Mouse (Mus musculus) heart, embryonic 12.5 days (tissue): Measurements from ENCODE around the gene A830031A19Rik. TPM values are rescaled to one million over a fixed set of nuclear protein-coding genes. Genes with fewer than 3 reads are reported as not detected.

Experiments used
- ATAC-seq: fragments of 200-750 bp; cut with Nextera tagmentation; 2 replicates; pipeline ENCODE4 v1.8.0; 2017; ENCODE audit warnings: moderate TSS enrichment, moderate library complexity; ENCODE audit not compliant: insufficient number of reproducible peaks, low FRiP score
- H3K27ac ChIP-seq: fragments of 300-500 bp; sonication (generic); 2 replicates; pipeline ENCODE4 v1.5.1; 2016; ENCODE audit warnings: mild to moderate bottlenecking, moderate library complexity; ENCODE audit not compliant: poor library complexity, severe bottlenecking
- H3K27me3 ChIP-seq: fragments of 300-500 bp; sonication (generic); replicated peaks from 2 replicates; pipeline ENCODE4 v1.6.1; 2016; ENCODE audit warnings: mild to moderate bottlenecking, moderate library complexity
- H3K36me3 ChIP-seq: fragments of 300-500 bp; sonication (generic); 2 replicates; pipeline ENCODE4 v1.6.1; 2016; ENCODE audit warnings: mild to moderate bottlenecking, moderate library complexity
- H3K4me1 ChIP-seq: fragments of 300-500 bp; sonication (generic); replicated peaks from 2 replicates; pipeline ENCODE4 v1.6.1; 2016; ENCODE audit warnings: mild to moderate bottlenecking
- H3K4me2 ChIP-seq: fragments of 300-500 bp; sonication (generic); 2 replicates; pipeline ENCODE4 v1.6.1; 2016; ENCODE audit warnings: mild to moderate bottlenecking, moderate library complexity
- H3K4me3 ChIP-seq: fragments of 300-500 bp; sonication (generic); 2 replicates; pipeline ENCODE4 v1.5.1; 2016; ENCODE audit warnings: mild to moderate bottlenecking
- H3K9ac ChIP-seq: fragments of 300-500 bp; sonication (generic); 2 replicates; pipeline ENCODE4 v1.6.1; 2016; ENCODE audit warnings: mild to moderate bottlenecking, moderate library complexity
- H3K9me3 ChIP-seq: fragments of 300-500 bp; sonication (generic); replicated peaks from 2 replicates; pipeline ENCODE4 v1.6.1; 2016; ENCODE audit warnings: mild to moderate bottlenecking, moderate library complexity
- WGBS: fragments of 180-500 bp; shearing (Covaris S2); methylation state at CpG from one replicate; pipeline ENCODE4 v1.1.7; 2016; 5-methylcytosine and 5-hydroxymethylcytosine counted together
- polyA plus RNA-seq: library from polyadenylated mRNA; unstranded; fragments of >200 nt; fragmentation: Nextera tagmentation; extraction: Ambion mirVana; gene quantifications from 2 replicates; pipeline ENCODE4 v1.2.1, GENCODE M21; 2016

The A830031A19Rik gene
- polyA plus RNA-seq, 1 experiment from 2014 or later = not detected

DNA sequence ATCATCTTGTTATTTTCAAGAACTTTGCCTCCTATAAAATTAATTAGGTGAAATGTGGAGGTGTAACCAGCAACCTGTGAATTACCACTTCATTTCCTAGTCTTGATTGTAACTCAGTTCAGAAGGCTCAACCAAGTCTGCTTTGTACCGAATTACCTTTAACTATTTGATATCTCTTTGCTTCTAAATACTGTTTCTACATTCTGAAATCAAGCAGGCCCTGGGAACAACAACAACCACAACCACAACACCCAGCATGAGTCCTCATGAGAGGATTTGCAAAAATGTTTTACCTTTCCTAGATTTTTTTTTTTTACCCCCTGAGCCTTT, 8.2 kb upstream of the A830031A19Rik start:
- Histone ChIP-seq H3K4me2 (peak overlapping the region; percentile 48), H3K27ac (no peak overlapping the region), H3K9me3 (no peaks in the 10 kb centered on the region), H3K9ac (no peak overlapping the region), H3K4me3 (no peak overlapping the region), H3K27me3 (no peaks in the 10 kb centered on the region), H3K4me1 (peaks cover 29% of the 10 kb centered on the region), H3K36me3 (peaks cover 28% of the 10 kb centered on the region)
- no peak for ATAC-seq
- 59% methylated on average over 1 of the region's 1 CpGs for WGBS

DNA sequence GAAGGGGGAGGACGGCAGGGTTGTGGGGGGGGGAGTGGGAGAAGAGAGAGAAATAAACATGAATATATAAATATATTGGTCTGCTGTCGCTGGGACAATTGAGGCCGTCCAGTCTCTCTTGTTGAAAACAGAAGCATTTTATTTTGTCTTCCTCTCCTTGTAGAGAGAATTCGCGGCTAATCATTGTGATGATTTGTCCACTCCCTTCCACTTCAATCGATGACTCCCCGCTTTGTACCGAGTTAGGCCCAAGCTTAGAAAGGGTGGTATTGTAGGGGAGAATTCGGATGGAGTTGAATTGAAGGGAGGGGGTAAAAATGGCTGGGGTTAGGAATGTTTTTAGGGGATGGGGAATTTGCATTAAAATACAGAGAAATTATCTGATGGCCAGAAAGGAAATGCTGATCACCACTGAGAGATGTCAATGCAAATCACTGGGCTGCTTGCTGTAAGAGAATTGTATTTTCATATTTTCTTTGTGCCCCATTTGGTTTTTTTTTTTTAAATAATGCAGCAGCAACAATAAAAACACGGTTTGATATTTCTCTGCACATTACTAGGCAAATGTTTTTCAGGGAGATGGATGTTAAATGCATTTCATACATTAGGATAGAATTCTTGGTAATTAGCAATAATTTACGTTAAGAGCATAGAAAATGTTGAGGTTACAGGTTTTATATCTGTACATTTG, 7.7 kb upstream of the A830031A19Rik start:
- Histone ChIP-seq H3K4me2 (peak overlapping the region; percentile 95), H3K27ac (peak overlapping the region; percentile 77; the same call in 1 of the 2 replicates), H3K9ac (peak overlapping the region; percentile 84), H3K36me3 (peaks cover 23% of the 10 kb centered on the region), H3K4me1 (peaks cover 29% of the 10 kb centered on the region), H3K27me3 (no peaks in the 10 kb centered on the region), H3K9me3 (no peaks in the 10 kb centered on the region), H3K4me3 (peak overlapping the region; percentile 66)
- 32% methylated on average over 11 of the region's 11 CpGs for WGBS
- no peak for ATAC-seq

DNA sequence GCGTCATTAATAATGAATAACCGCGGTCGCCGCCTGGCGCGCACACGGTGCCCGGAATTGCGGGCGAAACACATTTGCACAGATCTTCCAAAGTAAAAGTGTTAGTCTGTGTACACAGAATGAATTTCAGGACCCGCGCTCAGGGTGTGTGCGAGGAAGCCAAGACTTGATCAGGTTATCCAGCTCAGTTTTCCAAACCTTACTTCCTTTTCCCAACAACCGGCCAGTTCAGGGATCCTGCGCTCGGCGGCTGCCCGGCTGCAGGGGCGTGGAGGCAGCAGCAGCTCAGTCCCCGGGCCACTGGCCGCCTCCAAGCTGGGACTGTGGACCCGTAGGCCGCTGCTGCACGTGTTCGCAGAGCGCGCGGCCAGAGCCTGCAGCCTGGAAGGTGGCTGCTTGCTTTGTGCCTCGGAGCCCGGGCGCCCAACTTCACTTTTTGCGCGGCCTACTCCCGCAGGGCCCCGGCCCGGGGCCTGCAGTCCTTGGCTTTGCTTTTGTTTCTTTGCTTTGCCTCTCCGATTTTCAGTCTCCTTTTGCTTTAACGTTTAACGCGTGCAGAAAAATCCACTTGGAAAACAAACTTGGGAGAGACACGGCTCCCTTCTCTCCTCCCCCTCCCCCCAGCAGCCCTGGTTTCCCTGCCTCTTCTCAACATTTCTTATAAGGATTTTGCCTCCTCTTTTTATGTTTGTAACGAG, 7.0 kb upstream of the A830031A19Rik start:
- peak overlapping the region; percentile 66 for H3K4me3 ChIP-seq
- peak overlapping the region; percentile 77 for H3K27ac ChIP-seq
- peaks cover 16% of the 10 kb centered on the region for H3K36me3 ChIP-seq
- no peaks in the 10 kb centered on the region for H3K27me3 ChIP-seq
- peak overlapping the region; percentile 84 for H3K9ac ChIP-seq
- peaks cover 29% of the 10 kb centered on the region for H3K4me1 ChIP-seq
- under 1% methylated on average over 43 of the region's 43 CpGs for WGBS
- ATAC-seq = no peak
- H3K9me3 ChIP-seq = no peaks in the 10 kb centered on the region
- peak overlapping the region; percentile 95 for H3K4me2 ChIP-seq

DNA sequence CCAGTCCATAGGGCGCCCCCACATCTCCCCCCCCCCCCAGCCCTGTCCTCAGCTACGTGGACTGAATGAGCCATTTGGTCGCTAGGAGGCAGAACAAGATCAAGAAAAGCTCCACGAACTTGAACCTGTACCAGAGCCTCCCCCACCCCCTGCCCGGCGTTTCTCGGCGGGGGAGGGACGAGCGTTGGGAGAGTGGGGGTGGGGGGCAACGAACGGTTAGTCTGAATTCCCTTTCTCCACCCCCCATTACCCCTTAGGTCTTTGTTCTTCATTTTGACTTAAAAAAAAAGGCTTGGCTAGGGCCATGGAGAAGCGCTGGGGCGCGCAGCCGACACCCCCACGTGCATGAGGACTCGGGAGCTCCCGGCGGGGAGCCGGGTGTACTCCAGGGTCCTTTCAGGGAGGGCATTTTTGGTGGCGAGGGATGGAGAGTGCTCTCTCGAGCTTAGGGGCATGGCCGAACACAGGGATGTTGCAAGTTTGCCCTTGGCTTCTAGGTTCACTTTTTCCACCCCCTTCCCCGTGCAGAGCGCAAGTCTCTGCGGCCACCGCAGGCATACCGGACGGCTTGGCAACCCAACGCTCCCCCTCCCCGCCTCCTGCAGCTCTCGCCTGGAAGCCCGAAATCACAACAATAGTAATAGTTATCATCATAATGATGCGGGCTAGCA, 6.3 kb upstream of the A830031A19Rik start:
- Histone ChIP-seq H3K36me3 (peaks cover 11% of the 10 kb centered on the region), H3K9ac (peak overlapping the region; percentile 84), H3K27me3 (no peaks in the 10 kb centered on the region), H3K4me2 (peak overlapping the region; percentile 95), H3K4me3 (peak overlapping the region; percentile 66), H3K4me1 (peaks cover 26% of the 10 kb centered on the region), H3K9me3 (no peaks in the 10 kb centered on the region), H3K27ac (peak overlapping the region; percentile 77)
- peak; percentile 62 for ATAC-seq
- WGBS = under 1% methylated on average over 34 of the region's 35 CpGs

DNA sequence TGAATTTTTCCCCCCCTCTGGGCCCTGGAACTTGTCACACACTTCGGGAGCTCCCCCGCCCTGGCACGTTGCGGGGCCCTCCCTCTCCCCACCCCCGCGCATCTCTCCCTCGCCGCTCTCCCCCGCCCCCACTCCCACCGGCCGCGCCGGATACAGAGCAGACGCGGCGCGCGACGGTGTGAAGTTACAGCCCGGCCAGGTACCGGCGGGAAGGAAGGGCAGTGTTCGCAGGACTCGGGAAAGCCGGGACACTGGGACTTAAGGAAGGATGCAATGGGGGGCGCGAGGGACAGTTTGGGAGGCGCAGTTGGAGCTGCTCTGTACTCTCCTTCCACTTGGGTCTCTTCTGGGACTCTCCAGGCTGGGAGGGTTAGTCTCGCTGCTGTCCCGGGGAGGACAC, 5.7 kb upstream of the A830031A19Rik start:
- Histone ChIP-seq H3K4me1 (peaks cover 20% of the 10 kb centered on the region), H3K9ac (peak overlapping the region; percentile 83), H3K4me3 (peak overlapping the region; percentile 66), H3K27ac (peak overlapping the region; percentile 67), H3K9me3 (no peaks in the 10 kb centered on the region), H3K4me2 (peak overlapping the region; percentile 95), H3K27me3 (no peaks in the 10 kb centered on the region; the same call in 1 of the 2 replicates), H3K36me3 (peaks cover 5% of the 10 kb centered on the region)
- peak; percentile 10 for ATAC-seq
- 0% methylated on average over 30 of the region's 30 CpGs for WGBS

DNA sequence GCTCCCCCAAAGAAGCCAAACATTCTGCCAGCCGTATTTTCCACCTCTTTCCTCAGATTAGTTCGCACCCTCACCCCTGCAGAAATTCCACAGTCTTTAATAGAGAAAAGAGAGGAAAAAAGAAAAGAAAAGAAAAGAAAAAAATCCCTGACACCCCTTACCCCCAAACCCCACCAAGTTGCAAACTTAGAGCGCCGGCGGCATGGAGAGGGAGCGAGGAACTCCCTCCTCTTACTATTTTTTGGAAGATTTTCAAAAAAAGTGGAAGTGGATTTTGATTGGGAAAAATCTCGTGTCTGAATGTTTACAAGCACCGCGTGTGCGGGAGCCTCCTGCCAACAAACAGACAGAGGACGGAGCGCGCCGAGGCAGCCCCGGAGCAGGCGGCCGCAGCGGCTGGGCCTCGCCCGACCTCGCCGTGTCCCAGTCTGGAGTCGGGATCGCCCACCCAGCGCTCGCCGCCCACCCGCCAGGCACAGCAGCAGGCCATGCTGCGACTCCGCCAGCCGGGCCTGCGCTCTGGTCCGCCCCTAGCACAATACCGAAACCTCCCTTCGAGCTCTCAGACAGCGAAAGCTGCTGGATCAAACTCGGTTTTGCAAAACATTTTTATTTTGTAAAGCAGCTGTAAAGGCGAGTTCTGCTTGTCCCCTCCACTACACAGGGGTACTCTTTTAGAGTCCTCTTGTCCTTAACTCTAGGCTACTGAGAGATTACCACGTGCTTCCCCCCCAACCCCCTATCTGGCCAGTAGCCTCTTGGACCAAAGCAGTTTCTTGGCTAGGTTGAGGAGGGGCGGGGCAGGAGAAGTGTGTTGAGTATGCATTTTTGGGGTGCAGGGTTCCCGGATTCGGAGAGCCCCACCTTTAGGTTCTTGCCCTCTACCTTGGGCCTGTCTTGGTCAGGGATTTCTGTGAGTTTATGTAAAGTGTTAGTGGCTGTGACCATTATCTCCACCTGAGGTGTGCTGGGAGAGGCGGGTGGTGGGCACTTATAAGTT, 4.8 kb upstream of the A830031A19Rik start:
- no peak for ATAC-seq

DNA sequence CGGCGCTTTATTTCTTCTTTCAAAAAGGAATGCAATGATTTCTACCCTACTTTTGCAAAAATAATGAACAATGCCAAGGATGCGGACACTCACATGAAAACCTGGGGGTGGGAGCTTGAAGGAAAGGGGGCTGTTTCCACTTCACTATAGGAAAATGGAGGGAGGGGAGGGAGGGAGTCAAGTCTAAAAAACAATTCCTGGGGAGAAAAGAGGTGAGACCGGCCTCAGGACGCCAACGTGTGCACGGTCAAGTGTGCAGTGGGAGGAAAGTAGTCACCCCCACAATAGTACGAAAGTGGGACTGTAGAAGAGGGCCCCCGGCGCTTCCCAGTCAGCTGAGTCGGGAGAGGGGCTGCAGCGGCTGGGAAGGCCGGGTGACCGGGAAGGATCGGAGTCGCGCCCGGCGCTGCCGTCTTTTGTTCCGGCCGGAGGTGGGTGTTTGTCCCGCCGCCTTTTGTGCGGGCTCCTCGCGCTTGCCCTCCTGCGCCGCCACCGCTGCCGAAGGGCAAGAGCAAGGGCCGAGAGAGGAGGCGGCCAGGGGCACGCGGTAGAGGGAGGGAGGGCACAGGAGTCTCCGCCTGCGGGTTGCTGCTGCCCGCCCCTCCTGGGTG, 4.0 kb upstream of the A830031A19Rik start:
- peak overlapping the region; percentile 95 for H3K4me2 ChIP-seq
- no peak for ATAC-seq

More for the DNA sequence above, 4.8 kb upstream of the A830031A19Rik start:
- under 1% methylated on average over 43 of the region's 43 CpGs for WGBS
- Histone ChIP-seq H3K36me3 (no peaks in the 10 kb centered on the region), H3K9ac (peak overlapping the region; percentile 83), H3K4me2 (peak overlapping the region; percentile 95), H3K4me3 (peak overlapping the region; percentile 66), H3K4me1 (peaks cover 17% of the 10 kb centered on the region), H3K27me3 (no peaks in the 10 kb centered on the region; the same call in 1 of the 2 replicates), H3K27ac (peak overlapping the region; percentile 92), H3K9me3 (no peaks in the 10 kb centered on the region)

DNA sequence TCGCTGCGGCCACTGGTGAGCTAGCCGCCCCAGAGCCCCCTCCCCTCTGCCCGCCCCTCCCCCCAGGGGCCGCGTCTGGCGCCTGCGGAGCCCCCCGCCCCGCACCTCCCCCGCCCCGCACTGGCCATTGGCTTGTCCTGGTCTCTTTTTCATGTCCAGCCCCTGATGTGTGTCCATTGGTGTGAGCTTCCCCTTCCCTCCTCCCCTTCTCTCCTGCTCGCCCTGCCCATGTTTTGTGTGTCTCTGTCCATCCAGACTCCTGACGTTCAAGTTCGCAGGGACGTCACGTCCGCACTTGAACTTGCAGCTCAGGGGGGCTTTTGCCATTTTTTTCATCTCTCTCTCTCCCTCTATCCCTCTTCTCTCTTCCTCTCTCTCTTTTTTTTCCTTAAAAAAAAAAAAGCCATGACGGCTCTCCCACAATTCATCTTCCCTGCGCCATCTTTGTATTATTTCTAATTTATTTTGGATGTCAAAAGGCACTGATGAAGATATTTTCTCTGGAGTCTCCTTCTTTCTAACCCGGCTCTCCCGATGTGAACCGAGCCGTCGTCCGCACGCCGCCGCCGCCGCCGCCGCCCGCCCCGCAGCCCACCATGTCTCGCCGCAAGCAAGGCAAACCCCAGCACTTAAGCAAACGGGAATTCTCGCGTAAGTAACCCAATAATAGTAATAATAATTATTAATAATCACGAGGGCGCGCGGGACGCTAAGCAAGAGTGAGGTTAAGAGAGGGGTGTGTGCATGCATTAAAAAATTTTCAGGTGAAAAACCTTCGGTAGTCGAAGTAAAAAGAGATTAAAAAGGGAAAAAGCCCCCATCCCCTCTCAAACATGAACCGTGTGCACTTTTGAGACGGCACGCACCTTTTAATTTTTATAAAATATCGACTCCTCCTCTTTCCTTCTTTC, 3.2 kb upstream of the A830031A19Rik start, which contains the start of gene Bcl11a:
Bcl11a (plus strand) TSS at position 262 of the 911 bp plus-strand sequence.
- Histone ChIP-seq H3K27ac (peak within 1 kb of the TSS; percentile 92), H3K27me3 (no peaks in the 10 kb centered on the region; the same call in none of the 2 replicates), H3K4me3 (peak within 1 kb of the TSS; percentile 66), H3K9ac (peak within 1 kb of the TSS; percentile 83), H3K4me1 (peaks cover 15% of the 10 kb centered on the region), H3K36me3 (no peaks in the 10 kb centered on the region), H3K9me3 (no peaks in the 10 kb centered on the region), H3K4me2 (peak within 1 kb of the TSS; percentile 95)
- WGBS = under 1% methylated on average over 39 of the region's 51 CpGs
- peak; percentile 70 for ATAC-seq

More for the DNA sequence above, 4.0 kb upstream of the A830031A19Rik start:
- Histone ChIP-seq H3K9me3 (no peaks in the 10 kb centered on the region), H3K4me3 (peak overlapping the region; percentile 66), H3K36me3 (no peaks in the 10 kb centered on the region), H3K9ac (peak overlapping the region; percentile 83), H3K27me3 (no peaks in the 10 kb centered on the region; the same call in none of the 2 replicates), H3K27ac (peak overlapping the region; percentile 92), H3K4me1 (peaks cover 21% of the 10 kb centered on the region)
- WGBS = under 1% methylated on average over 38 of the region's 38 CpGs
